Mouse (Mus musculus): ENCODE results near the gene Oas3. TPM values are rescaled to one million over a fixed set of nuclear protein-coding genes. Genes with fewer than 3 reads are reported as not detected.

The Oas3 gene
- polyA plus RNA-seq, 1 experiment from 2014 or later: 0.07 TPM

DNA sequence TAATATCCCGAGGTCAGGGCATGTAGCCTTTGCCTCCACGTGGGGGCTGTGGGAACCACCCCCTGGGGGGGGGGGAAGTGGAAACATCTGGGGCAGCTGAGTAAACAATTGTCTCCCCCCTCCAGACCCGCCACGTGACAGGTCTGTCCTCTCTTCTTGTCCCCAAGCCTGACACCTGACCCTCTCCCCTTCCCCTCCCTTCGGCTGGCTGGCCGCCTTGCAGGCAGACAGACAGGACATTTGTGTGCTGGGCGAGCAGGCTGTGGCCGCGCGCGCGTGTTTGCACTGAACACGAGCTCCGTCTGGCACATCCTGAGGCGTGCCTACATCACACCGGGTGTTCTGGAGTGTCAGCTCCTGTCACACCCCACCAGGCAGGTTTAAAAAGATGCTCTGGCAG lies 70.9 kb downstream of the Oas3 start:
- no peak for TF ChIP-seq CTCF (IDR thresholded peaks at IDR 0.05; ENCODE audit: low read depth)
- H3K27ac ChIP-seq (ENCODE audit: low read depth): no peak overlapping the region
- DNase-seq (peak; percentile 19), ATAC-seq (ENCODE audit: insufficient read depth) (no peak)
- 7% methylated on average over 16 of the region's 16 CpGs for WGBS
- H3K36me3 ChIP-seq (ENCODE audit: insufficient read depth): no peaks in the 10 kb centered on the region
- H3K27me3 ChIP-seq (ENCODE audit: insufficient read depth, low read length): peaks cover 27% of the 10 kb centered on the region
- H3K4me3 ChIP-seq (ENCODE audit: low read depth, low read length): no peak overlapping the region
- H3K4me2 ChIP-seq: peak overlapping the region; percentile 25; the same call in 1 of the 2 replicates
- no peak overlapping the region for H3K9ac ChIP-seq
- 0 out of 2 replicates have a peak, but pooled peaks cover 3% of the 10 kb centered on the region for H3K4me1 ChIP-seq (ENCODE audit: insufficient read depth)
- H3K9me3 ChIP-seq (ENCODE audit: low read depth, low read length): no peaks in the 10 kb centered on the region

DNA sequence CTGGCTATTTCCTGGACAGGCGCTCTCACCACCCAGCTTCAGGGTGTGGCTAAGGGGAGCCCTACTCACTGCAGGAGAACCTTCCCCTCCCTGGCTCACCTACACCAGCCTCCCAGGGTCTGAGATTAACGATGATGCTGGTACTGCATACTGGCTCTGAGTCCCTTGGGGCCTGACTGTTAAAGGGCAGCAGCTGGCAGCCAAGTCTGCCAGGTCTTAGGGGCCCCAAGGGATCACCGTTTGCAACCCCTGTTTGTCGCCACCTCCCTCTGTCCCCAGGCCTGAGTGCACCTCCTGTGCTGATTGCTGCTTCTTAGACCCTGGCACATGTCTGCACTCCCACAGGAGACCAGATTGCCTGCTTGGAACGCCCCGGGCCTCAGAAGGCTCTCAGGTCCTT lies 73.0 kb downstream of the Oas3 start:
- 45% methylated on average over 6 of the region's 6 CpGs for WGBS
- Histone ChIP-seq H3K9me3 (ENCODE audit: low read depth, low read length) (no peaks in the 10 kb centered on the region), H3K4me1 (ENCODE audit: insufficient read depth) (no peaks in the 10 kb centered on the region), H3K36me3 (ENCODE audit: insufficient read depth) (no peaks in the 10 kb centered on the region), H3K4me2 (no peak overlapping the region), H3K27me3 (ENCODE audit: insufficient read depth, low read length) (peaks cover 8% of the 10 kb centered on the region; the same call in 1 of the 2 replicates), H3K9ac (no peak overlapping the region), H3K4me3 (ENCODE audit: low read depth, low read length) (no peak overlapping the region), H3K27ac (ENCODE audit: low read depth) (no peak overlapping the region)
- ATAC-seq (ENCODE audit: insufficient read depth) (no peak), DNase-seq (no peak)
- no peak for TF ChIP-seq CTCF (IDR thresholded peaks at IDR 0.05; ENCODE audit: low read depth)

DNA sequence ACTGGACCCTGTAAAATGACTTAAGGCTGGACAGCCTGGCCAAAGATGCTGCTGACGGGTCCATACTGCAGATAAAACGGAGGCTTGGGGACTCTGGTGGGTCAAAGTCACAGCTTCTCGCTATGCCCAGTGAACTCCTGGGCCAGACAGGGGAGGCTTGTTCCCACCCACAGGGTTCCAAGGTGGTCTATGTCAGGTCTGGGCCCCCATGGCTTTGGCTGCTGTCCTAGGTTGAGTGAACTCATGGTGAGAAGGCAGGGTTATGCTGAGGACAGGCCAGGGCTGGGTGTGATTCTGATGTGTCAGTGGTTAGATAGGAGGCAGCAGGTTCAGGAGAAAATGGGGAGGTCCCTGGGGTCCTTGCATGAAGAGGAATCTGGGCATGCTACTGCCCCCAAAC lies 73.8 kb downstream of the Oas3 start:
- Histone ChIP-seq H3K4me3 (ENCODE audit: low read depth, low read length) (no peak overlapping the region), H3K9ac (no peak overlapping the region), H3K4me2 (no peak overlapping the region), H3K27me3 (ENCODE audit: insufficient read depth, low read length) (peaks cover 8% of the 10 kb centered on the region; the same call in 1 of the 2 replicates), H3K27ac (ENCODE audit: low read depth) (no peak overlapping the region), H3K9me3 (ENCODE audit: low read depth, low read length) (no peaks in the 10 kb centered on the region), H3K4me1 (ENCODE audit: insufficient read depth) (no peaks in the 10 kb centered on the region), H3K36me3 (ENCODE audit: insufficient read depth) (no peaks in the 10 kb centered on the region)
- no peak for DNase-seq
- ATAC-seq (ENCODE audit: insufficient read depth): no peak
- 70% methylated on average over 3 of the region's 3 CpGs for WGBS
- TF ChIP-seq CTCF (IDR thresholded peaks at IDR 0.05; ENCODE audit: low read depth): no peak

Other genes starting within 250 kb of the Oas3 start
- 16.5 and 17.0 TPM in 2 replicates for gene Tpcn1, start 189.0 kb downstream of the Oas3 start, polyA plus RNA-seq (2014; fragmentation: Nextera tagmentation; extraction: Ambion mirVana)
- gene Iqcd, start 188.6 kb downstream of the Oas3 start, polyA plus RNA-seq (2014; fragmentation: Nextera tagmentation; extraction: Ambion mirVana): 0.35 and 0.37 TPM in 2 replicates
- 7.2 and 9.5 TPM in 2 replicates for gene Rita1, start 165.1 kb downstream of the Oas3 start, polyA plus RNA-seq (2014; fragmentation: Nextera tagmentation; extraction: Ambion mirVana)
- 31.5 and 37.2 TPM in 2 replicates for gene Ddx54, start 164.9 kb downstream of the Oas3 start, polyA plus RNA-seq (2014; fragmentation: Nextera tagmentation; extraction: Ambion mirVana)
- not detected in 2 replicates for gene Cfap73, start 143.4 kb downstream of the Oas3 start, polyA plus RNA-seq (2014; fragmentation: Nextera tagmentation; extraction: Ambion mirVana)
- gene Rasal1, start 128.8 kb downstream of the Oas3 start, polyA plus RNA-seq (2014; fragmentation: Nextera tagmentation; extraction: Ambion mirVana): 0.15 TPM in 1 of 2 replicates, not detected in the other
- gene Dtx1, start 65.7 kb downstream of the Oas3 start, polyA plus RNA-seq (2014; fragmentation: Nextera tagmentation; extraction: Ambion mirVana): 2.2 and 2.8 TPM in 2 replicates
- gene Oas2, start 27.8 kb downstream of the Oas3 start, polyA plus RNA-seq (2014; fragmentation: Nextera tagmentation; extraction: Ambion mirVana): 0.28 and 0.57 TPM in 2 replicates
- gene Oas1e, start 17.9 kb upstream of the Oas3 start, polyA plus RNA-seq (2014; fragmentation: Nextera tagmentation; extraction: Ambion mirVana): not detected in 2 replicates
- gene Oas1c, start 34.9 kb upstream of the Oas3 start, polyA plus RNA-seq (2014; fragmentation: Nextera tagmentation; extraction: Ambion mirVana): 0.32 and 0.68 TPM in 2 replicates
- gene Oas1f, start 69.7 kb upstream of the Oas3 start, polyA plus RNA-seq (2014; fragmentation: Nextera tagmentation; extraction: Ambion mirVana): not detected in 2 replicates
- not detected in 2 replicates for gene Oas1h, start 83.8 kb upstream of the Oas3 start, polyA plus RNA-seq (2014; fragmentation: Nextera tagmentation; extraction: Ambion mirVana)
- 0.20 TPM in 1 of 2 replicates, not detected in the other for gene Oas1g, start 110.0 kb upstream of the Oas3 start, polyA plus RNA-seq (2014; fragmentation: Nextera tagmentation; extraction: Ambion mirVana)
- gene Oas1a, start 129.9 kb upstream of the Oas3 start, polyA plus RNA-seq (2014; fragmentation: Nextera tagmentation; extraction: Ambion mirVana): 1.4 and 1.8 TPM in 2 replicates
- not detected in 2 replicates for gene Oas1d, start 136.9 kb upstream of the Oas3 start, polyA plus RNA-seq (2014; fragmentation: Nextera tagmentation; extraction: Ambion mirVana)
- 0.09 TPM in 1 of 2 replicates, not detected in the other for gene Rph3a, start 232.4 kb upstream of the Oas3 start, polyA plus RNA-seq (2014; fragmentation: Nextera tagmentation; extraction: Ambion mirVana)

Data from lung, embryonic 14.5 days (tissue).